Mouse (Mus musculus) embryonic facial prominence, embryonic 11.5 days (tissue): ENCODE measurements around the gene Trp53rka. TPM values are rescaled to one million over a fixed set of nuclear protein-coding genes. Genes with fewer than 3 reads are reported as not detected.
"Not testable (repeated sequence)": the region's sequence is repeated elsewhere in the genome, so short reads cannot be mapped to it uniquely, and the experiment has no call there.

Experiments
- ATAC-seq: fragments of 200-750 bp; cut with Nextera tagmentation; replicated peaks from 2 replicates; pipeline ENCODE4 v1.8.0; 2017; ENCODE audit warnings: low read depth; ENCODE audit not compliant: insufficient number of reproducible peaks, low FRiP score, low TSS enrichment
- DNase-seq: peaks from one replicate; pipeline ENCODE4 v3.0.0-alpha.2; 2015; ENCODE audit warnings: low spot score
- H3K27ac ChIP-seq: fragments of 300-500 bp; sonication (generic); replicated peaks from 2 replicates; pipeline ENCODE4 v1.5.1; 2014; ENCODE audit warnings: mild to moderate bottlenecking, low read depth, low read length, control low read depth
- H3K27me3 ChIP-seq: fragments of 300-500 bp; sonication (generic); 2 replicates; pipeline ENCODE4 v1.6.1; 2014; ENCODE audit warnings: mild to moderate bottlenecking, low read length, moderate library complexity, mixed read lengths; ENCODE audit not compliant: control insufficient read depth, insufficient read depth
- H3K36me3 ChIP-seq: fragments of 300-500 bp; sonication (generic); replicated peaks from 2 replicates; pipeline ENCODE4 v1.6.1; 2014; ENCODE audit warnings: low read depth, mild to moderate bottlenecking, low read length, moderate library complexity, mixed read lengths; ENCODE audit not compliant: control insufficient read depth, insufficient read depth
- H3K4me1 ChIP-seq: fragments of 300-500 bp; sonication (generic); 2 replicates; pipeline ENCODE4 v1.6.1; 2014; ENCODE audit warnings: low read length, mixed read lengths; ENCODE audit not compliant: control insufficient read depth, insufficient read depth
- H3K4me2 ChIP-seq: fragments of 300-500 bp; sonication (generic); 2 replicates; pipeline ENCODE4 v1.6.1; 2014; ENCODE audit warnings: low read depth, mild to moderate bottlenecking, control low read depth, low read length, moderate library complexity
- H3K4me3 ChIP-seq: fragments of 300-500 bp; sonication (generic); 2 replicates; pipeline ENCODE4 v1.5.1; 2014; ENCODE audit warnings: low read depth, low read length, control low read depth
- H3K9ac ChIP-seq: fragments of 300-500 bp; sonication (generic); replicated peaks from 2 replicates; pipeline ENCODE4 v1.6.1; 2014; ENCODE audit warnings: mild to moderate bottlenecking, control low read depth, low read length
- H3K9me3 ChIP-seq: fragments of 300-500 bp; sonication (generic); replicated peaks from 2 replicates; pipeline ENCODE4 v1.6.1; 2016; ENCODE audit warnings: mild to moderate bottlenecking, low read length, inconsistent platforms, mixed read lengths; ENCODE audit not compliant: control insufficient read depth
- WGBS: fragments of 180-500 bp; shearing (Covaris S2); extraction: QIAGEN DNeasy Blood & Tissue Kit; methylation state at CpG from one replicate; pipeline ENCODE4 v1.1.7; 2014; 5-methylcytosine and 5-hydroxymethylcytosine counted together
- polyA plus RNA-seq: library from polyadenylated mRNA; unstranded; fragments of >200 nt; fragmentation: Nextera tagmentation; extraction: Ambion mirVana; gene quantifications from 2 replicates; pipeline ENCODE4 v1.2.1, GENCODE M21; 2014

Trp53rka gene
- polyA plus RNA-seq, 1 experiment from 2014 or later = 47.0 TPM

DNA sequence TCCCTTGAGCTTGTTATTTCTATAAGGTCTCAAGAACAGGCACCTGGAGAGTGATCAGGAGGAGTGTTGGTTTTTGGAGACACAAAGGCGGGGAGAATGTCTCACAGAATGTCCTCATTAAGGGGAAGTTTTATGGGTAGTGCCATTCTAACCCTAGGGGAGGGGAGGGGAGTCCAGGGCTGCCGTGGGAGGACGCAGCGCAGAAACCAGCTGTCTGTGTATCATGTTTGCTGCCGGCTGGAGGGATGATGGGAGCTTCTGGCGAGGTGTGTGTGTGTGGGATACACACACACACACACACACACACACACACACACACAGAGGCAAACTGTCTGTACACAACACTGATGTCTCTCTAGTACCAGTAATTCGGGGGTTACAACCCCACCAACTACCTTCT, 19.3 kb upstream of the Trp53rka start:
- H3K27me3 ChIP-seq = no peaks in the 10 kb centered on the region
- H3K4me1 ChIP-seq = no peaks in the 10 kb centered on the region
- H3K9ac ChIP-seq = no peak overlapping the region
- no peak overlapping the region for H3K4me3 ChIP-seq
- H3K36me3 ChIP-seq = no peaks in the 10 kb centered on the region
- H3K4me2 ChIP-seq = no peak overlapping the region
- 58% methylated on average over 7 of the region's 7 CpGs for WGBS
- no peaks in the 10 kb centered on the region for H3K9me3 ChIP-seq
- ATAC-seq (no peak), DNase-seq (no peak)
- H3K27ac ChIP-seq = no peak overlapping the region

DNA sequence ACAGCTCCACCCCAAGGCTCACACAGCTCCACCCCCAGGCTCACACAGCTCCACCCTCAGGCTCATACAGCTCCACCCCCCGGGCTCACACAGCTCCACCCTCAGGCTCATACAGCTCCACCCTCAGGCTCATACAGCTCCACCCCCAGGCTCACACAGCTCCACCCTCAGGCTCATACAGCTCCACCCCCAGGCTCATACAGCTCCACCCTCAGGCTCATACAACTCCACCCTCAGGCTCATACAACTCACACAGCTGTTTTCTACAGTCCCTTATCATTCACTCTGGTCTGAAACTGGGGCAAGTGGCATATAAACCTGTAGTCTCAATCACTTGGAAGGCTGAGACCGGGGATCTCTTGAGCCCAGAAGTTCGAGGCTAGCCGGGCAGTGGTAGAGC, 18.4 kb upstream of the Trp53rka start:
- H3K9ac ChIP-seq, H3K9me3 ChIP-seq, H3K36me3 ChIP-seq, H3K4me1 ChIP-seq, DNase-seq, H3K27ac ChIP-seq, ATAC-seq, H3K4me2 ChIP-seq, H3K27me3 ChIP-seq, H3K4me3 ChIP-seq: not testable (repeated sequence)
- 84% methylated on average over 4 of the region's 4 CpGs for WGBS

DNA sequence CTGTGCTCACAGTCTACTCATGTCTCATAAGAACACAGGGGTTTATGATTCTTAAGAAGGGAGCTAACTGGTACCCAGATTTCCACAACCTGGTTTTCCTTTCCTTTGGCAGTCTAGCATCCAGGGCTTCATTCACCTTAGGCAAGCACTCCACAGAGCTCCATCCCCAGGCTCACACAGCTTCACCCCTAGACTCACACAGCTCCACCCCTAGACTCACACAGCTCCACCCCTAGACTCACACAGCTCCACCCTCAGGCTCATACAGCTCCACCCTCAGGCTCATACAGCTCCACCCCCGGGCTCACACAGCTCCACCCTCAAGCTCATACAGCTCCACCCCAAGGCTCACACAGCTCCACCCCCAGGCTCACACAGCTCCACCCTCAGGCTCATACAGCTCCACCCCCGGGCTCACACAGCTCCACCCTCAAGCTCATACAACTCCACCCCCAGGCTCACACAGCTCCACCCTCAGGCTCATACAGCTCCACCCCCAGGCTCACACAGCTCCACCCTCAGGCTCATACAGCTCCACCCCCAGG, 17.9 kb upstream of the Trp53rka start:
- not testable (repeated sequence) for H3K27me3 ChIP-seq, H3K27ac ChIP-seq, H3K9me3 ChIP-seq, H3K36me3 ChIP-seq, H3K4me3 ChIP-seq, ATAC-seq, H3K4me2 ChIP-seq, H3K9ac ChIP-seq, DNase-seq, H3K4me1 ChIP-seq
- WGBS = 64% methylated on average over 2 of the region's 2 CpGs

DNA sequence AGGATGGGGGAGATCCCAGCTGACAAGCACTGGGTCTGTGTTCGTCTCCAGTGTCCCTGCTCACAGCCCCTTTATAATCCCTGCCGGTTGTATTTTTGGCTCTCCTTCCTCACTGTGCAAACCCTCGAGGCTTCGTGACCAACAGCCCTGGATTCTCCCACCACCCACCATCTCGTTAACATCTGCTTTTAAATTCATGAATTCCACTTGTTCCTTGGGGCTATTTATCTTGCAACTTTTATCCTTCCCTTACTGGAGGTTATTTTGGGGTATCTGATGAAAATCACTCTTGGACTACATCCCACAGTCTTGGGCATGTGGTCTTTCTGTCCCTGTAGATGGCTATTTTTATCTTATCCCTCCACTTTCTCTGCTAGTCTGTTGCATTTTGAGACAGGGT, 17.3 kb upstream of the Trp53rka start:
- no peak overlapping the region for H3K27ac ChIP-seq
- no peaks in the 10 kb centered on the region for H3K27me3 ChIP-seq
- no peak overlapping the region for H3K9ac ChIP-seq
- no peaks in the 10 kb centered on the region for H3K36me3 ChIP-seq
- H3K4me2 ChIP-seq = no peak overlapping the region
- WGBS = 63% methylated on average over 5 of the region's 5 CpGs
- ATAC-seq (no peak), DNase-seq (no peak)
- H3K4me3 ChIP-seq = no peak overlapping the region
- H3K9me3 ChIP-seq = no peaks in the 10 kb centered on the region
- no peaks in the 10 kb centered on the region for H3K4me1 ChIP-seq

DNA sequence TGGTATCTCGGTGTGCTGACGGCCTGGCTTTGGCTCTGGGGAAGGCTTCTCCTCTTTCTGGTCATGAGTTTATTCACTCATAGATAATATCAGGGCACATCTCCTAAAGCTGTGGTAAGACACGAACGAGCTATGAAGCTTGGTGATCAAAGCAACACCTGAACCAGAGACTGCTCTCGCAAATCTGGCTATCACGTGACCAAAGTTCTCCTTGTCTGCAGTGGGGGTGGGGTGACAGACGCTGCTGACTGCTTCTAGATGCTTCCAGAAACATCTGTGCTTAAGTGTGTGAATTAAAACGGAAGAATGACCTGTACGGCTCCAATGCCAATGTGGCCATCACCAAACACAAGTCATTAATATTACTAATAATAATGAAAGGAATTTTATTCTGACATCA, 16.6 kb upstream of the Trp53rka start:
- Histone ChIP-seq H3K27me3 (no peaks in the 10 kb centered on the region), H3K9me3 (no peaks in the 10 kb centered on the region), H3K27ac (no peak overlapping the region), H3K36me3 (no peaks in the 10 kb centered on the region), H3K4me2 (no peak overlapping the region), H3K4me1 (no peaks in the 10 kb centered on the region), H3K4me3 (no peak overlapping the region), H3K9ac (no peak overlapping the region)
- no peak for DNase-seq
- WGBS = 73% methylated on average over 9 of the region's 9 CpGs
- ATAC-seq = no peak

DNA sequence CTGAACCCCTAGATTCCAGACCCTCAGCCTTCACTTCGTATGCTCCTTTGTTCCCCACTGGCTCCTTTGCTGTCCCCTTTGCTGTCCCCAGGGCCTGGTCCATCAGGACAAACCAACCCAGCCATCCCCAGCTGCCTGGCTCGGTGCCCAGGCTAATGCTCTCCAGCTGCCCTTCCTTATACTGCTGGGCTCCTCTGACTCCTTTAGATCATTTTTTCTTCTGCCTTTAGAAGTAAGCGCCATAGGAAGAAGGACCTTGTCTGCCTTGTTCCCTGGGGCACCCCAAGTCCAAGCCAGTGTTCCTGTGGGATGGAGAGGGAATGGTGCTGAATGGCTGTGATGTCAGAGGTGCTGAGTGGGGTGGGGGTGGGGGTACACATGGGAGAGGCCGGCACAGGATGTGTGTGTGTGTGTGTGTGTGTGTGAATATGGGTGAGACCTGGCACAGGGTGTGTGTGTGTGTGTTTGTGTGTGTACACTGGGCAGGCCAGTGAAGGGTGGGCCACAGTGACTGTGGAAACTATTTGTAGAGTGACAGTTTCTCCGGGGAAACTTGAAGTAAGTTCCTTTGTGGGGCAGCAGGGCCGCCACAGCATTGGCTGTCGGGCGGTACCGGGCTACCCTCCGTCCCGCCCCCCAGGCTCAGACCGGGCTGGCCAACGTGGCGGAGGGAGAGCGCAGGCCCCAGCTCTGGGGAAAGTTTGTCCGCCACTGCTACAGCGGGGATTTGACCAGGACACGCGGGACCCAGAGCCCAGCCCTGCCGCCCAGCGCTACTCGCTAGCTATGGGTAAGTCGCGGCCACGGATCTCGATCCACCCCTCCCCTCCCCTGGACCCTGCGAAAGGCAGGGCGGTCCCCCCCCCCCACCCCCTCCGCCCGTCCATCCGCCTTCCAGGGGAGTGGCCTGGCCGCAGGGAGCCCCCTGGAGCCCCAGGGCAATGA, 10.4 kb upstream of the Trp53rka start, which contains the start of gene Slc2a10:
TSS of gene Slc2a10 (plus strand) at position 529 of the 945 bp plus-strand sequence.
- peak within 1 kb of the TSS; percentile 86 for H3K4me2 ChIP-seq
- H3K4me3 ChIP-seq = peak within 1 kb of the TSS; percentile 49
- peak within 1 kb of the TSS; percentile 72 for H3K9ac ChIP-seq
- ATAC-seq = peak; percentile 83
- peaks cover 6% of the 10 kb centered on the region for H3K4me1 ChIP-seq
- H3K9me3 ChIP-seq = no peaks in the 10 kb centered on the region
- WGBS = 5% methylated on average over 26 of the region's 32 CpGs
- no peaks in the 10 kb centered on the region for H3K36me3 ChIP-seq
- DNase-seq = peak; percentile 54
- peak within 1 kb of the TSS; percentile 11; the same call in 1 of the 2 replicates for H3K27ac ChIP-seq
- H3K27me3 ChIP-seq = no peaks in the 10 kb centered on the region

DNA sequence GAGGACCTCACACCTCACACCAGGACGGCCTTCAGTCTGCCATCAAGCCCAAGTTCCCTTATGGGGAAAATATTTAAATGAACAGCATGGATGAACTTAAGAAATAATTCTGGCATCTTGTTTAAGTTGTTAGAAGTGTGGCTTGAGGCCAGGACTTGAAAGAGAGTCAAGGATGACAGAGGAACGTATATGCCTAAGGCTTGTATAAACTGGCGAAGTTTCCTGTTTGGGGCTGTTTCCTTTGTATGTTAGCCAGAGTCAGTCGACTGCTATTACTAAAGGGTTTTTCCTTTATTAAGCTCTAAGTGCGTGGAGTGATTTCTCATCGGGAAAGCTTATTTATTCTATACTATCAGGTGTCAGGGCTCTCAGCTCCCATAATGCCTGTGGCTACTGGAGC, 5.7 kb upstream of the Trp53rka start:
- DNase-seq (no peak), ATAC-seq (no peak)
- no peaks in the 10 kb centered on the region for H3K27me3 ChIP-seq
- no peak overlapping the region for H3K4me2 ChIP-seq
- no peak overlapping the region for H3K4me3 ChIP-seq
- H3K4me1 ChIP-seq = peaks cover 6% of the 10 kb centered on the region
- no peak overlapping the region for H3K9ac ChIP-seq
- no peak overlapping the region for H3K27ac ChIP-seq
- no peaks in the 10 kb centered on the region for H3K9me3 ChIP-seq
- H3K36me3 ChIP-seq = no peaks in the 10 kb centered on the region
- 66% methylated on average over 6 of the region's 6 CpGs for WGBS

DNA sequence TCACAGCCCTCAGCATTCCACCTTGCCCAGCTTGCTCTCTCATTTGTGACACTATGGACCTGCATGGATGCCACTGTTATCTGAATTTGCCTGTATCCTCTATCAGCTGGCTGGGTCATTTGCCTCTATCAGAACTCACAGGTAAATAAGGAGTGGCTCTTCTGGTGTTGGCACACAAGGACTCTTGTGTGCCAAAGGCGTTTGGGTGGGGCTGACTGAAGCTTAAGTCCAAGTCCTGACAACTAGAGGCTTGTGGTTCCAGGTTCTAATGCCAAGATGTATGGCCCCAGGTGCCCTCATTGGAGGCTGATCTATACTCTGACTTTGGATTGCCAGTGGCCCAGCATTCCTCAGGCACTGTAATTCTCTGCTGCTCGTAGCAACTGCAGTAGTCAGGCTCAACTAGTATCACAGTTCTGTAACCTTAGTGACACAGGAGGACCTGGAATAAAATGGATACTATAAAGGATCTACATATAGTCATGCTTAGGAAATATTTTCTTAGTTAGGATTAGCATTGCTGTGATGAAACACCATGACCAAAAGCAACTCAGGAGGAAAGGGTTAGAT, 4.7 kb upstream of the Trp53rka start:
- Histone ChIP-seq H3K4me1 (no peaks in the 10 kb centered on the region; the same call in 1 of the 2 replicates), H3K27me3 (no peaks in the 10 kb centered on the region), H3K9me3 (no peaks in the 10 kb centered on the region), H3K4me2 (no peak overlapping the region), H3K4me3 (no peak overlapping the region), H3K27ac (no peak overlapping the region), H3K36me3 (no peaks in the 10 kb centered on the region), H3K9ac (no peak overlapping the region)
- DNase-seq (no peak), ATAC-seq (no peak)
- WGBS = 64% methylated on average over 2 of the region's 2 CpGs
